In genomic region chr2:6321769-6322375, GRCm38 (mm10) we compare ENCODE assay signal across 8 mouse cellular contexts. TPM values are rescaled to one million over a fixed set of nuclear protein-coding genes. Genes with fewer than 3 reads are reported as not detected.
DNase-seq lines count a peak whose midpoint lies in the region; ATAC-seq and TF ChIP-seq lines count a peak whose summit lies in the region.

No protein-coding gene starts in this region.

- no peaks in the 10 kb centered on the region for H3K27me3 ChIP-seq in forebrain, embryonic 14.5 days (replicated peaks; ENCODE audit: control insufficient read depth, insufficient read depth, low read length)
- H3K27me3 ChIP-seq in limb, embryonic 10.5 days (ENCODE audit: low read depth, poor library complexity, severe bottlenecking), result no peaks in the 10 kb centered on the region

- no peak for TF ChIP-seq CTCF in gastrocnemius, adult 2 months (IDR thresholded peaks at IDR 0.05)

- no peaks in the 10 kb centered on the region for H3K36me3 ChIP-seq in forebrain, embryonic 14.5 days (ENCODE audit: control insufficient read depth, insufficient read depth, low read length)
- H3K36me3 ChIP-seq in limb, embryonic 10.5 days, result no peaks in the 10 kb centered on the region

- intact Hi-C loops in gastrocnemius, adult 2 months (cut with DNase I), result loop anchor here (2.0 kb wide), 1 partner anchor 109 kb away; the partner anchor contains the start of gene Echdc3
- intact Hi-C loops in left cerebral cortex, postnatal 4 days (cut with DNase I), result loop anchor here (10.0 kb wide), 2 partner anchors 83 to 97 kb away; no protein-coding TSS in a partner anchor

- ATAC-seq in forebrain, embryonic 14.5 days, result no peak; the same call in 1 of the 2 replicates

- no peak for DNase-seq in gastrocnemius, adult 2 months
- no peak for DNase-seq in gastrocnemius, adult 8-10 months (ENCODE audit: low spot score in 2 of 2)
- peak; percentile 39 for DNase-seq in MN1 (ENCODE audit: low spot score)
- peak; percentile 34 for DNase-seq in forebrain, embryonic 14.5 days (ENCODE audit: low spot score)
- DNase-seq in limb, embryonic 10.5 days (ENCODE audit: low spot score), result peak; percentile 45
- DNase-seq in neural tube, embryonic 10.5 days (ENCODE audit: extremely low spot score, low spot score), result peak; percentile 45
- no peak for DNase-seq in left cerebral cortex, postnatal 4 days
- no peak for DNase-seq in adrenal gland, adult 2 months

- H3K4me3 ChIP-seq in gastrocnemius, adult 2 months, result peak overlapping the region; percentile 83
- H3K4me3 ChIP-seq in forebrain, embryonic 14.5 days (ENCODE audit: low read depth, low read length), result peak overlapping the region; percentile 95
- H3K4me3 ChIP-seq in limb, embryonic 10.5 days, result peak overlapping the region; percentile 95

- H3K27ac ChIP-seq in gastrocnemius, adult 2 months, result peak overlapping the region; percentile 93
- peak overlapping the region; percentile 94 for H3K27ac ChIP-seq in forebrain, embryonic 14.5 days (ENCODE audit: low read depth, low read length)
- H3K27ac ChIP-seq in limb, embryonic 10.5 days, result peak overlapping the region; percentile 100

- peak overlapping the region; percentile 95 for H3K9ac ChIP-seq in forebrain, embryonic 14.5 days (ENCODE audit: low read length)

- peaks cover 16% of the 10 kb centered on the region for H3K4me1 ChIP-seq in forebrain, embryonic 14.5 days (ENCODE audit: control insufficient read depth, insufficient read depth, low read length)
- peaks cover 29% of the 10 kb centered on the region for H3K4me1 ChIP-seq in limb, embryonic 10.5 days

- H3K4me2 ChIP-seq in forebrain, embryonic 14.5 days (ENCODE audit: low read length), result peak overlapping the region; percentile 64

- WGBS in forebrain, embryonic 14.5 days, result 5% methylated on average over 9 of the region's 9 CpGs
- 3% methylated on average over 9 of the region's 9 CpGs for WGBS in limb, embryonic 10.5 days

- H3K9me3 ChIP-seq in forebrain, embryonic 14.5 days (replicated peaks; ENCODE audit: control insufficient read depth, low read length), result no peaks in the 10 kb centered on the region
- no peaks in the 10 kb centered on the region for H3K9me3 ChIP-seq in limb, embryonic 10.5 days (replicated peaks)

RNA-seq across cellular contexts. Expression of gene Usp6nl, which starts 0.6 kb away (rescaled TPM):
- 1 to 10 TPM; 2.6 to 4.0 TPM for total RNA-seq in gastrocnemius, adult 2 months (2021)
- total RNA-seq in gastrocnemius, adult 8-10 months (2022), result 1 to 10 TPM; 2.5 to 3.4 (median 2.8) TPM
- 6.6 and 9.8 TPM in 2 replicates for polyA plus RNA-seq in forebrain, embryonic 14.5 days (2014; fragmentation: Nextera tagmentation; extraction: Ambion mirVana)
- polyA plus RNA-seq in limb, embryonic 10.5 days (2016; fragmentation: Nextera tagmentation; extraction: Ambion mirVana), result 11.8 and 12.8 TPM in 2 replicates
- total RNA-seq in left cerebral cortex, postnatal 4 days (2021), result 10 to 100 TPM; 26.7 to 30.0 TPM
- total RNA-seq in adrenal gland, adult 2 months (2021), result 10 to 100 TPM; 35.9 to 42.0 TPM
- 3.3 and 5.9 TPM in 2 replicates for polyA plus RNA-seq in adrenal gland, adult 2 months (2012; rRNA removed)

Comparison
In these comparisons a context has a peak if more than half of its experiments do, and no peak if none do; other contexts are left out.
1. DNase-seq: peak in MN1 (single experiment), forebrain, embryonic 14.5 days (single experiment), limb, embryonic 10.5 days (single experiment) and neural tube, embryonic 10.5 days (single experiment); none in gastrocnemius, adult 2 months (single experiment), gastrocnemius, adult 8-10 months (0 of 2), left cerebral cortex, postnatal 4 days (single experiment) and adrenal gland, adult 2 months (single experiment).
2. RNA of gene Usp6nl, which starts 0.6 kb away (total RNA-seq): 35.9 to 42.0 TPM in adrenal gland, adult 2 months and 26.7 to 30.0 TPM in left cerebral cortex, postnatal 4 days; 2.6 to 4.0 TPM in gastrocnemius, adult 2 months and 2.5 to 3.4 TPM in gastrocnemius, adult 8-10 months; every median in the first group is over 4 times any median in the second.
3. Peak in every context shown above with its lines, with median percentiles within 50 percentile points of each other: H3K27ac ChIP-seq and H3K4me3 ChIP-seq.